Mouse (Mus musculus) natural killer cell, adult 2 months (primary cell): ENCODE data around the gene Ipo7.
"Not testable (repeated sequence)": the region's sequence is repeated elsewhere in the genome, so short reads cannot be mapped to it uniquely, and the experiment has no call there.

Experiments used
- DNase-seq, 2 experiments: peaks; one replicate each; pipeline ENCODE4 v3.0.0; 2022; ENCODE audit warnings: low spot score in 2 of 2

Ipo7 gene

GRCm38 (mm10) chr7:110018117-110018630 lies at the start of gene Ipo7:
Gene Ipo7, plus strand, starts transcription at chr7:110018274.
- peak; percentile 77 to 86 for DNase-seq

GRCm38 (mm10) chr7:109968924-109969450 lies 49.1 kb upstream of the Ipo7 start:
- DNase-seq: peak in 1 of 2 experiments; percentile 6

DNA sequence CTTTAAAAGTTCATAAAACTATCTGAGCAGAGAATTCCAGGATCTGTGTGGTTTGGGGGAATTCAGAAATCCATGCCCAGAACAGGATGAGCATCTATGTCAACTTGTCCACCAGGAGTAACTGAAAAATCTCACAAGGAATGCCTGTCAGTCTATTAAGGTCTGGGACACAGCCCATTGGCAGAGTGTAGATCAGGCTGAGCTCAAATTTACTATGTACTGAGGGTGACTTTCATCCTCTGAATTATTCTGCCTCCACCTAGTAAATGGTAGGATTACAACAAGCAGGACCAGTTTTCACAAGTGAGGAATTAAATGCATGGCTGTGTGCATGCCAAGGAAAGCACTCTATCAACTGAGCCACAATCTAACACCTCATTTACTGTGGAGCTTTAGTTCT lies 48.5 kb upstream of the Ipo7 start:
- DNase-seq: no peak

- no peak for DNase-seq
Observed at GRCm38 (mm10) chr7:109975966-109976715, 41.9 kb upstream of the Ipo7 start.

- peak in 1 of 2 experiments; percentile 29 for DNase-seq
Observed at GRCm38 (mm10) chr7:109977131-109977530, 40.9 kb upstream of the Ipo7 start.

DNA sequence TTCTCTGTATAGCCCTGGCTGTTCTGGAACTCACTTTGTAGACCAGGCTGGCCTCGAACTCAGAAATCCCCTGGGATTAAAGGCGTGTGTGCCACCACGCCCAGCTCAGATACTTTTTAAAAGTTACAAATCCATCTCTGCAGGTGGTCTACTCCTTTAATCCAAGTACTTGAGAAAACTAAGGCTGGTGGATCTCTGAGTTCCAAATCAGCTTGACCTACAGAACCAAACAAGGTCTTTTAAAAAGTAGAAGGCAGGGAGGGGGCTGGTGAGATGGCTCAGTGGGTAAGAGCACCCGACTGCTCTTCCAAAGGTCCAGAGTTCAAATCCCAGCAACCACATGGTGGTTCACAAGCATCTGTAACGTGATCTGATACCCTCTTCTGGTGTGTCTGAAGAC lies 33.5 kb upstream of the Ipo7 start:
- DNase-seq: not testable (repeated sequence)

DNA sequence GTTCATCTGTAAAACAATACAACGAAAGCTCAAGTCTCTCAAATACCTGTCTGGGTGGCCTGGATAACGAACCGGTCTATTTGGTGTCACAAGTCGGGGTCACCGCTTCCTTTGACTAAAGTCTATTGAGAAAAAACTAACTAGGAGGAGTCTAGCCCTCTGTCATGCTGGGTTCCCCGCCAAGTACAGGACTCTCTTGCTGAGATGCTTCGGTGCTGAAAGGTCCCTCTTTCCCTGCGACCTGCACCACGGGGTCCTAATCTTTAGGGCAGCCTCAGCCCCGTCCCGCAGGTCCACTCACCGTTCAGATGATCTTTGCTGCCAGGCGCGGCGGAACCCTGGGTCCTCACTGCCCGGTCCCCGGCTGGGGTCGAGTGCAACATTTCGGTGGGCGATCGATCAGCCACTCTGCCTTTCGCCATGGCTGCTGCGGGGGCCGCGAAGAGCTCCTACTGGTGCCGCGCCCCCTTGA lies 32.4 kb upstream of the Ipo7 start:
- peak; percentile 35 to 38 for DNase-seq

GRCm38 (mm10) chr7:109986133-109986669 lies 31.9 kb upstream of the Ipo7 start:
- DNase-seq: peak; percentile 99

GRCm38 (mm10) chr7:109986775-109987174 lies 31.3 kb upstream of the Ipo7 start, which contains the start of gene Tmem41b:
Gene Tmem41b, minus strand, starts transcription at chr7:109986929.
- peak in 1 of 2 experiments; percentile 18 for DNase-seq

GRCm38 (mm10) chr7:109991286-109991685 lies 26.8 kb upstream of the Ipo7 start:
- DNase-seq: no peak

DNA sequence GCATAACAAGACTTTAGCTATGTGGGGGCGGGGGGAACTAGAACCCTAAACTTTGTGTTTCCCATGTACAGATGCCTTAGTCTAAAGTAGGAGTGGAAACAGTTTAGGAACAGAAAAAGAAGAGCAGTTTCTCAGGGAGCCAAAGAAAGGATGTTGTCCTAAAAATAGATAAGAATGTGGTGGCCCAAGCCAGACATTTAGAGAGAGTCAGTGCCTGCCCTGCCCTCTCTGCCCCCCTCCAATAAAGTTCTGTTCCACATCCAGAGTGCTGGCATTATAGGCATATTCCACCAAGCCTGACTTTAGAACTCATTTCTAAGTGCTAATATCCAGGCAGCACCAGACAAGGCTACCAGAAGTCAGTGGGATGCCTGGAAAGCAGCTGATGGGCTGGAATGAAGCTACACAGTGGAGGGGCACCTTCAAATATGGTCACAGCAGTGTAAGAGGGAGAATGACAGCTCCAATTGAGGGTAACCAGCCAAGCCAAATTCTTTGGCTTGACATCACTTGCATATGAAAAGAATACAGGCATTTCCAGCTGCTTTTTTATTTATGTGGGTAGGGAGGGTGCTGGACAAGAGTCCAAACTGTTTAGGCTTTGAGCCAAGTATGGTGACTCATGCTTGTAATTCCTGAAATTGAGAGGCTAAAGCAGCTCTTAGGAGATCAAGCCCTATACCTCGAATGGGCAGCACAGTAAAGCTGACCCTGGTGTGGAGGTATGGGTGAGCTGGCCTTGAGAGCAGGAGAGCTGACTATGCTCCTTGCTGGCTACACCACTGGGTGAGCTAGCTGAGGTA lies 24.7 kb upstream of the Ipo7 start:
- DNase-seq: no peak

DNA sequence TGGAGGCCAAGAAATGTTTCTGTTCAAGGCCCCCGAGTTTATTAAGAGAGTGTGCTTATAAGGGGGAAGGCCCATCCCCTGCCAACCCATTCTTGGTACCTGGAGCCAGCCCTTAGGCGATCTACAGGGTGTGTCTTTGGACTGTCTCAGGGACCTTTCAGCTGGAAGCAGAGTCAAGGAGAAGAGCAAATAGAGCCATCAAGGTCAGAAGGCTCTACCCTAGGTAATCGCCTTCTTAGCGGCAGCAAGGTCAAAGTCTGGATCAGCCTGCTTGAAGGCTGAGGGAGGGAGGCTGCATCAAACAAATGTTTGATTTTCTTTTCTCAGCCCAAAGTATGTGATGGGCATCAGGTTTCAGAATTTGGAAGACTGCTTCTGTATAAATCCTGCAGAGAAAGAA lies 19.7 kb upstream of the Ipo7 start:
- DNase-seq: no peak

DNA sequence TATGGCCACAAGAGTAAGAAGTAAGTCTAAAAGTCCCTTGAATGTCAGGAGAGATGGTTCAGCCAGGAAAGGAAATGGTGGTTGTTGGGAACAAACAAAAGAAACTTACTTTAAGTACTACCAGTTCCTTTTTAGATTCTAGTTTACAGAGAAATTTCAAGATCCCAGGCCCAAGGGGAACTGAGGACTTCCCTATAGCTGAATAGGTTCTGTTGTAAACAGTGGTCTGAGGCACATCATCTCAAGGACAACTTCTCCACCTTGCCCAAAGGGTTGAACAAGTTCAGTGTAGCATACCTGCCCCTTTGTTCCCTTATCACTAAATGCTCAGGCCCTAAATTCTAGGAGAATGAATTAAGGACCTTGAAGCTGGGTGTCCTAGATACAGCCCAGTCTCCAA lies 16.0 kb upstream of the Ipo7 start:
- no peak for DNase-seq

DNA sequence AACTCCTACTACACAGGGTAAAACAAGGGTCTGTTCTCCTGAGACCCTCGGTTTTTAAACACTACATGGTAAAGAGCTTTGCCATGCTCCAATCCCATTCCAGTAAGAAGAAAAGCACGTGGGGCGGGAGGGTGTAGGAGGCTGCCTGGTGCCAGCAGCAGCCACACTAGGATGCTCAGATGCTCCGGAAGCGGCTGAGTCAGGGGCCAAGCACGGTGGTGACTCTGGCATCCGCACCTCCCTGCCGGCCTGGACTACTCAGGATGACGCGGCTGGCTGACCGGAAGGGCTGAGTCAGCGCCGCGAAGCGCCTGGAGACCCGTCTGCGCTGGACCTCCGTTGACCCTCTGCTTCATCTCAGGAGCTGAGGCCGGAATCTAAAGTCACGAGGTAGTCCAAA lies 15.1 kb upstream of the Ipo7 start:
- DNase-seq: peak; percentile 20 to 34

DNA sequence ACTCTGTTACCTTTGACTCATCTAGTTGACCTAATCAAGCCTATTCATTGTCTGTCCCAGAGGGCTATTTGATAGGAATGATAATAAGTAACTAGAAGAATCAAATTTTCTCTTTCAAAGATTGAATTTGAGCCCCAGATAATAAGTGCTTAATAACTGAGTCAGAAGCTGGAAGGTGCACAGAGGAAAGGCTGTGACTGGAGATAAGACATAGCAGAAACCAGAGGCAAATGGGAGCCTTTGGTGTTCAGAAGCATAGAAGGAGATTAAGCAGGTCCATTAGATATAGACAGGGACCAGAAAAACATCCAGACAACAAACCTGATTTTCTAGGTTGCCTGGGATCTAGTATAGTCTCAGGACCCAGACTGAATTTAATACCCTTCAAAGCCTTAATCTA lies 12.1 kb upstream of the Ipo7 start:
- no peak for DNase-seq

GRCm38 (mm10) chr7:110006471-110007195 lies 11.4 kb upstream of the Ipo7 start:
- DNase-seq: no peak

DNA sequence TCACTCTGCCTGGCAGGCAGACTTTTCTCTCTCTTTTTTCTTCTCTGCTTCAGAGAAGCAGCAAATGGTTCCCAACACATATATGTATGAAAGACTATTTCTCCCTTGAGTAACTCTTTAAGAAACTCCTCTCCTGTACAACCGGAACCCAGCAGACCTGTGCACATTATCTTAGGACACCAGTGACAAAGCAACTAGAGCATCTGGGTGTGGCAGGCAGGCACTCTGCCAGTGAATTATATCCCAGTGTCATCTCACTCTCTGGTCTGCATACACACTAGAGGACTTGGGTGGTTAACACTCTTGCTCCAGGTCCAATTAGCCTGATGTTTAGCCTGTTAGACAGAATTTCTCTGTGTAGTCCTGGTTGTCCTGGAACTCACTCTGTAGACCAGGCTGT lies 9.6 kb upstream of the Ipo7 start:
- no peak for DNase-seq

DNA sequence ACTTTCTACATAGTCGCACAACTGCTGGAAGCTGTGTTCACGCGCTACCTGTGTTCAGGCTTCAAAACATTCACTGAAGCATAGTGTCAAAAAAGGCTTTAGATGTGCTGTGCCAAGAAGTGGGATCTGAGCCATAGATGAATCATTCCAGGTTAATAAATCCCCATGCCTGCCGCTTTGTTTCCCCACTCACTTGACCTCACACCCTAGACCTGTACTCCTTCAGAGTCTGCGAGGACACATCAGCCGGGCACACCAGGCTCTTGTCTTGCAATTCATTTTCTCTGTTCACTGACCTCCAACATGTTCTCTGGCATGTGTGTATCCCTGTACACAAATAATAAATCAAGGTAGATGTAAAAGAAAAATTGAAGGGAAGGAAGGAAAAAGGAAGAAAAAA lies 9.0 kb upstream of the Ipo7 start:
- no peak for DNase-seq

GRCm38 (mm10) chr7:110011417-110011816 lies 6.7 kb upstream of the Ipo7 start:
- no peak for DNase-seq

DNA sequence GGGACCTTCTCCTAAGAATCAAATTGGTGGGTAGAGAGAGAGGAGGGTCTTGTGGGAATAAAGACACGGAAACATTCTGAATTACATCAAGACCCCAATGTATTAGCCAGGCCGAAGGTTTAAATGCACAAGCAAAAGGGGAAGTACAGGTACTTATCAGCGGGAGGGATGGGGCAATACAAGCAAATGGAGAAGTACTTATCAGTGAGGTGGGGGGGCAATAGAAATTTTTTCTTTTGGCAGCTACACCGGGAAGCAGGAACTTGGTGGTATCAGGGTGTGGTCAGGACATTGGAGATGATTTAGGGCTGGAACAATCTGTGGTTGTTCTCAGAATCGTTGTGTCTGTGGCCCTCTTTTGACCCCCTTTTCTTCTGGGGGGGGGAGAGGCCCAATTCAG lies 3.8 kb upstream of the Ipo7 start:
- peak in 1 of 2 experiments; percentile 7 for DNase-seq
